Mouse (Mus musculus) lung, postnatal 0 days (tissue): ENCODE measurements around the gene Cerk. TPM values are rescaled to one million over a fixed set of nuclear protein-coding genes. Genes with fewer than 3 reads are reported as not detected.
A peak's percentile ranks its signal among the peaks of the same experiment; 100 is the strongest.

Source experiments
- ATAC-seq: fragments of 200-750 bp; cut with Nextera tagmentation; 2 replicates; pipeline ENCODE4 v1.8.0; 2017; ENCODE audit warnings: moderate library complexity
- DNase-seq: peaks from one replicate; pipeline ENCODE4 v3.0.0-alpha.2; 2016; ENCODE audit warnings: low spot score
- H3K27ac ChIP-seq: fragments of 300-500 bp; sonication (generic); 2 replicates; pipeline ENCODE4 v1.5.1; 2014; ENCODE audit warnings: antibody characterized with exemption, mild to moderate bottlenecking, low read length, mixed read lengths
- H3K27me3 ChIP-seq: fragments of 300-500 bp; sonication (generic); replicated peaks from 2 replicates; pipeline ENCODE4 v1.6.1; 2014; ENCODE audit warnings: low read length, mixed read lengths; ENCODE audit not compliant: insufficient read depth
- H3K36me3 ChIP-seq: fragments of 300-500 bp; sonication (generic); 2 replicates; pipeline ENCODE4 v1.6.1; 2014; ENCODE audit warnings: low read length, mixed read lengths; ENCODE audit not compliant: insufficient read depth
- H3K4me1 ChIP-seq: fragments of 300-500 bp; sonication (generic); 2 replicates; pipeline ENCODE4 v1.6.1; 2014; ENCODE audit warnings: antibody characterized with exemption, low read depth, low read length, mixed read lengths; ENCODE audit not compliant: insufficient read depth
- H3K4me2 ChIP-seq: fragments of 300-500 bp; sonication (generic); replicated peaks from 2 replicates; pipeline ENCODE4 v1.6.1; 2014; ENCODE audit warnings: low read depth, mild to moderate bottlenecking, low read length, moderate library complexity, mixed read lengths
- H3K4me3 ChIP-seq: fragments of 300-500 bp; sonication (generic); 2 replicates; pipeline ENCODE4 v1.5.1; 2014; ENCODE audit warnings: low read depth, low read length
- H3K9ac ChIP-seq: fragments of 300-500 bp; sonication (generic); replicated peaks from 2 replicates; pipeline ENCODE4 v1.6.1; 2014; ENCODE audit warnings: low read depth, mild to moderate bottlenecking
- H3K9me3 ChIP-seq: fragments of 300-500 bp; sonication (generic); 2 replicates; pipeline ENCODE4 v1.6.1; 2016; ENCODE audit warnings: low read length, mixed read lengths
- CTCF ChIP-seq: IDR thresholded peaks from 2 replicates; pipeline ENCODE4 v1.5.1; 2016; ENCODE audit warnings: antibody characterized with exemption, mild to moderate bottlenecking
- EP300 ChIP-seq: IDR thresholded peaks from 2 replicates; pipeline ENCODE4 v1.6.1; 2016; ENCODE audit warnings: antibody characterized with exemption, mild to moderate bottlenecking, control low read depth
- WGBS: fragments of 180-500 bp; shearing (Covaris S2); extraction: QIAGEN DNeasy Blood & Tissue Kit; methylation state at CpG from one replicate; pipeline ENCODE4 v1.1.7; 2014; 5-methylcytosine and 5-hydroxymethylcytosine counted together
- polyA plus RNA-seq: library from polyadenylated mRNA; unstranded; fragments of >200 nt; fragmentation: Nextera tagmentation; extraction: Ambion mirVana; gene quantifications from 2 replicates; pipeline ENCODE4 v1.2.1, GENCODE M21; 2015

Cerk gene
- polyA plus RNA-seq, 1 experiment from 2014 or later, result 16.9 TPM

GRCm38 (mm10) chr15:86107831-86108471, 78.0 kb downstream of the Cerk start:
- no peak overlapping the region for H3K4me3 ChIP-seq
- no peak for ATAC-seq
- H3K27ac ChIP-seq, result no peak overlapping the region
- no peaks in the 10 kb centered on the region for H3K36me3 ChIP-seq
- WGBS, result 81% methylated on average over 11 of the region's 11 CpGs
- H3K9ac ChIP-seq, result no peak overlapping the region
- H3K4me2 ChIP-seq, result no peak overlapping the region
- no peak for DNase-seq
- no peaks in the 10 kb centered on the region for H3K4me1 ChIP-seq
- H3K27me3 ChIP-seq, result no peaks in the 10 kb centered on the region
- TF ChIP-seq CTCF (peak; percentile 8; the same call in 1 of the 2 replicates), EP300 (no peak)
- no peaks in the 10 kb centered on the region for H3K9me3 ChIP-seq

DNA sequence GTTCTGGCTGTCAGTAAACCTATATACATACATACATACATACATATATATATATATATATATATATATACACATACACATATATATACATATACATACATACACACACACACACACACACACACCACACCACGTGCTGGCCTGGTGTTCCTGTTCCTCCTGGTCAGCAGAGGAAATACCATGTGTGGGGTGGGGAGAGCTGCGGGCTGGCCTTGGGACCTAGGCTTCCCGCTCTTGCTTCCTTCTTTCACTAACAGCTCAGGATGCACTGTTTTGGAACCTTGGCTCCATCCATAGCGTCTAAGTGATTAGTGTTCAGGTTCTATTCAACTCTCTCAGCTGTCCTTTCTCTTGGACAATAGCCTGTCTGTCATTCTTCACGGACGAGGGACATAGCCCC, 80.2 kb downstream of the Cerk start:
- Histone ChIP-seq H3K36me3 (no peaks in the 10 kb centered on the region), H3K4me2 (no peak overlapping the region), H3K4me1 (no peaks in the 10 kb centered on the region), H3K9ac (no peak overlapping the region), H3K4me3 (no peak overlapping the region), H3K9me3 (no peaks in the 10 kb centered on the region), H3K27ac (no peak overlapping the region), H3K27me3 (no peaks in the 10 kb centered on the region)
- ATAC-seq, result no peak; the same call in 1 of the 2 replicates
- TF ChIP-seq EP300, result no peak
- TF ChIP-seq CTCF, result no peak
- 51% methylated on average over 6 of the region's 6 CpGs for WGBS
- DNase-seq, result no peak

GRCm38 (mm10) chr15:86105345-86105697, 80.6 kb downstream of the Cerk start:
- DNase-seq (no peak), ATAC-seq (no peak)
- H3K4me1 ChIP-seq, result no peaks in the 10 kb centered on the region
- no peak overlapping the region for H3K27ac ChIP-seq
- no peaks in the 10 kb centered on the region for H3K9me3 ChIP-seq
- H3K4me3 ChIP-seq, result no peak overlapping the region
- H3K27me3 ChIP-seq, result no peaks in the 10 kb centered on the region
- WGBS, result 83% methylated on average over 7 of the region's 7 CpGs
- no peak overlapping the region for H3K9ac ChIP-seq
- H3K36me3 ChIP-seq, result no peaks in the 10 kb centered on the region
- TF ChIP-seq EP300 (no peak), CTCF (no peak)
- H3K4me2 ChIP-seq, result no peak overlapping the region

- Histone ChIP-seq H3K27ac (no peak overlapping the region), H3K4me3 (no peak overlapping the region), H3K9me3 (no peaks in the 10 kb centered on the region), H3K4me2 (no peak overlapping the region), H3K36me3 (no peaks in the 10 kb centered on the region), H3K27me3 (no peaks in the 10 kb centered on the region), H3K9ac (no peak overlapping the region), H3K4me1 (no peaks in the 10 kb centered on the region)
- WGBS, result 92% methylated on average over 19 of the region's 19 CpGs
- TF ChIP-seq CTCF (no peak), EP300 (no peak)
- no peak for DNase-seq
- no peak for ATAC-seq
Observed at GRCm38 (mm10) chr15:86104401-86105344, 81.3 kb downstream of the Cerk start.

GRCm38 (mm10) chr15:86102308-86102707, 83.6 kb downstream of the Cerk start:
- H3K4me3 ChIP-seq, result no peak overlapping the region
- no peaks in the 10 kb centered on the region for H3K4me1 ChIP-seq
- H3K9me3 ChIP-seq, result no peaks in the 10 kb centered on the region
- TF ChIP-seq EP300, result no peak
- no peak for TF ChIP-seq CTCF
- H3K27ac ChIP-seq, result no peak overlapping the region
- no peaks in the 10 kb centered on the region for H3K36me3 ChIP-seq
- WGBS, result 85% methylated on average over 15 of the region's 15 CpGs
- DNase-seq (no peak), ATAC-seq (no peak)
- H3K9ac ChIP-seq, result no peak overlapping the region
- no peaks in the 10 kb centered on the region for H3K27me3 ChIP-seq
- H3K4me2 ChIP-seq, result no peak overlapping the region

DNA sequence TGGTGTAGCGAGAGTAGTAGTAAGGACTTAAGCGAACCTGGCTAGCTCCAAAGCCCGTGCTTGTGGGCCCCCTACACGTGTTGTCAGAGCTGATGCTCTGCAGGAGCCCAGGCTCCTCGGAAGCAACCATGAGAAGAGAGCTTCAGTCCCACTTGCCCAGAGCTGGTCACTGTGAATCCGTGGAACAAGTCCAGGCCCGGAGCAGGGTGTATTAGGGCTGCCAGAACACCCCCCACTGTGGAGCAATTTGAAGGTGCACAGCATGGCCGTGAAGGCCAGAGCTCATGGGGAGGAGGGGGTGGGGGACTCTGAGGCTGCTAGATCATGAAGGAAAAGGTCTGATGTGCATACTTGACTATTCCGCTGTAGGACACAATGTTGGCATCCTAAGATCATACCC, 84.4 kb downstream of the Cerk start:
- no peak overlapping the region for H3K9ac ChIP-seq
- WGBS, result 84% methylated on average over 9 of the region's 9 CpGs
- no peaks in the 10 kb centered on the region for H3K9me3 ChIP-seq
- DNase-seq (no peak), ATAC-seq (no peak)
- H3K27ac ChIP-seq, result no peak overlapping the region
- H3K4me3 ChIP-seq, result no peak overlapping the region
- no peaks in the 10 kb centered on the region for H3K4me1 ChIP-seq
- no peaks in the 10 kb centered on the region for H3K27me3 ChIP-seq
- no peaks in the 10 kb centered on the region for H3K36me3 ChIP-seq
- TF ChIP-seq CTCF (no peak), EP300 (no peak)
- no peak overlapping the region for H3K4me2 ChIP-seq
